Mouse (Mus musculus) myocyte (in vitro differentiated cells): ENCODE results near the gene Ctla2b. TPM values are rescaled to one million over a fixed set of nuclear protein-coding genes. Genes with fewer than 3 reads are reported as not detected.

Experiments
- H3K27me3 ChIP-seq: one replicate; pipeline ENCODE4 v1.6.1; 2011; ENCODE audit not compliant: control insufficient read depth, insufficient read depth, insufficient read length
- H3K36me3 ChIP-seq: one replicate; pipeline ENCODE4 v1.6.1; 2011; ENCODE audit not compliant: control insufficient read depth, insufficient read depth
- H3K4me2 ChIP-seq: one replicate; pipeline ENCODE4 v1.6.1; 2011; ENCODE audit warnings: low read depth, control low read depth
- H3K4me3 ChIP-seq: one replicate; pipeline ENCODE4 v1.5.1; 2011; ENCODE audit warnings: mild to moderate bottlenecking, control low read depth, moderate library complexity
- H3K79me2 ChIP-seq: one replicate; pipeline ENCODE4 v1.6.1; 2011; ENCODE audit not compliant: control insufficient read depth, insufficient read depth
- H3ac ChIP-seq: one replicate; pipeline ENCODE4 v1.6.1; 2011; ENCODE audit not compliant: control insufficient read depth, insufficient read length
- CEBPB ChIP-seq: IDR thresholded peaks from 2 replicates; pipeline ENCODE4 v1.6.1; 2011; ENCODE audit warnings: mild to moderate bottlenecking, moderate library complexity; ENCODE audit not compliant: poor library complexity, insufficient read depth, severe bottlenecking
- E2F4 ChIP-seq: IDR thresholded peaks from one replicate; pipeline ENCODE4 v1.6.1; 2011; ENCODE audit warnings: mild to moderate bottlenecking, control low read depth, moderate library complexity; ENCODE audit not compliant: insufficient read depth
- MAX ChIP-seq: IDR thresholded peaks from one replicate; pipeline ENCODE4 v1.6.1; 2011; ENCODE audit warnings: low read depth, mild to moderate bottlenecking, control low read depth
- MYOD1 ChIP-seq, 3 experiments: IDR thresholded peaks; one replicate each; pipeline ENCODE4 v1.6.1; 2011; ENCODE audit warnings: control low read depth in 2 of 3, low read depth in 2 of 3, mild to moderate bottlenecking in 2 of 3, moderate library complexity in 1 of 3; ENCODE audit not compliant: insufficient read length in 2 of 3, control insufficient read depth in 1 of 3
- MYOG ChIP-seq, 3 experiments: IDR thresholded peaks; one replicate each; pipeline ENCODE4 v1.6.1; 2011; ENCODE audit warnings: control low read depth in 2 of 3, low read depth in 2 of 3, mild to moderate bottlenecking in 2 of 3; ENCODE audit not compliant: insufficient read length in 2 of 3, control insufficient read depth in 1 of 3, insufficient read depth in 1 of 3
- POLR2A ChIP-seq: IDR thresholded peaks from one replicate; pipeline ENCODE4 v1.6.1; 2011; ENCODE audit warnings: low read depth, mild to moderate bottlenecking, control low read depth, moderate library complexity; ENCODE audit not compliant: insufficient read length
- POLR2AphosphoS2 ChIP-seq: IDR thresholded peaks from one replicate; pipeline ENCODE4 v1.6.1; 2011; ENCODE audit warnings: low read depth, control low read depth; ENCODE audit not compliant: insufficient read length
- REST ChIP-seq: IDR thresholded peaks from one replicate; pipeline ENCODE4 v1.6.1; 2011; ENCODE audit warnings: mild to moderate bottlenecking, control low read depth, moderate library complexity; ENCODE audit not compliant: insufficient read depth, insufficient read length
- SRF ChIP-seq: IDR thresholded peaks from one replicate; pipeline ENCODE4 v1.6.1; 2011; ENCODE audit warnings: low read depth; ENCODE audit not compliant: control insufficient read depth, insufficient read length
- TCF12 ChIP-seq: IDR thresholded peaks from one replicate; pipeline ENCODE4 v1.6.1; 2011; ENCODE audit warnings: mild to moderate bottlenecking, control low read depth; ENCODE audit not compliant: poor library complexity, insufficient read depth, severe bottlenecking
- TCF3 ChIP-seq: IDR thresholded peaks from one replicate; pipeline ENCODE4 v1.6.1; 2011; ENCODE audit warnings: low read depth, control low read depth; ENCODE audit not compliant: insufficient read length
- USF1 ChIP-seq: IDR thresholded peaks from one replicate; pipeline ENCODE4 v1.6.1; 2011; ENCODE audit warnings: low read depth, mild to moderate bottlenecking, control low read depth, moderate library complexity
- polyA plus RNA-seq: library from polyadenylated mRNA; unstranded; fragments of >200 nt; fragmentation: generic; extraction: Trizol; gene quantifications from one replicate; pipeline ENCODE4 v1.2.1, GENCODE M21; 2012; ENCODE audit warnings: missing spikeins

Gene Ctla2b
- polyA plus RNA-seq, 1 experiment, result 2.2 TPM

GRCm38 (mm10) chr13:60895406-60896160 lies 1.7 kb downstream of the Ctla2b start:
- no peak for TF ChIP-seq MAX
- Histone ChIP-seq H3K4me2 (no peak overlapping the region), H3K79me2 (no peaks in the 10 kb centered on the region), H3K27me3 (no peaks in the 10 kb centered on the region), H3ac (no peak overlapping the region), H3K36me3 (no peaks in the 10 kb centered on the region), H3K4me3 (no peak overlapping the region)

GRCm38 (mm10) chr13:60892301-60892700 lies 4.9 kb downstream of the Ctla2b start:
- no peaks in the 10 kb centered on the region for H3K27me3 ChIP-seq
- no peak overlapping the region for H3ac ChIP-seq
- no peak overlapping the region for H3K4me2 ChIP-seq
- H3K79me2 ChIP-seq, result no peaks in the 10 kb centered on the region
- H3K4me3 ChIP-seq, result no peak overlapping the region
- no peak for TF ChIP-seq POLR2A
- no peak for TF ChIP-seq MYOG (IDR thresholded peaks at IDR 0.05; ENCODE audit: control insufficient read depth in 1 of 3, insufficient read depth in 1 of 3, insufficient read length in 2 of 3, low read depth in 2 of 3)
- TF ChIP-seq USF1, result no peak
- TF ChIP-seq POLR2AphosphoS2, result no peak
- no peak for TF ChIP-seq REST
- no peak for TF ChIP-seq TCF3
- TF ChIP-seq CEBPB, result no peak
- no peak for TF ChIP-seq MAX
- TF ChIP-seq TCF12, result no peak
- TF ChIP-seq MYOD1 (IDR thresholded peaks at IDR 0.05; ENCODE audit: control insufficient read depth in 1 of 3, insufficient read length in 2 of 3, low read depth in 2 of 3), result no peak
- no peak for TF ChIP-seq SRF
- TF ChIP-seq E2F4, result no peak
- H3K36me3 ChIP-seq, result no peaks in the 10 kb centered on the region

- H3K36me3 ChIP-seq, result no peaks in the 10 kb centered on the region
- no peaks in the 10 kb centered on the region for H3K79me2 ChIP-seq
- H3K4me3 ChIP-seq, result no peak within 1 kb of the TSS
- no peak within 1 kb of the TSS for H3ac ChIP-seq
- no peaks in the 10 kb centered on the region for H3K27me3 ChIP-seq
- TF ChIP-seq MYOD1 (IDR thresholded peaks at IDR 0.05; ENCODE audit: control insufficient read depth in 1 of 3, insufficient read length in 2 of 3, low read depth in 2 of 3), result no peak
- TF ChIP-seq CEBPB, result no peak
- TF ChIP-seq TCF3, result no peak
- TF ChIP-seq POLR2A, result no peak
- TF ChIP-seq REST, result no peak
- no peak for TF ChIP-seq MYOG (IDR thresholded peaks at IDR 0.05; ENCODE audit: control insufficient read depth in 1 of 3, insufficient read depth in 1 of 3, insufficient read length in 2 of 3, low read depth in 2 of 3)
- no peak for TF ChIP-seq MAX
- TF ChIP-seq POLR2AphosphoS2, result no peak
- TF ChIP-seq SRF, result no peak
- no peak for TF ChIP-seq USF1
- TF ChIP-seq E2F4, result no peak
- no peak for TF ChIP-seq TCF12
- H3K4me2 ChIP-seq, result no peak within 1 kb of the TSS
Observed at GRCm38 (mm10) chr13:60864281-60864680, 33.0 kb downstream of the Ctla2b start, which contains the start of gene 4930486L24Rik. Gene 4930486L24Rik, minus strand, starts transcription at chr13:60864475.

GRCm38 (mm10) chr13:60848241-60849120 lies 48.8 kb downstream of the Ctla2b start:
- H3ac ChIP-seq, result no peak overlapping the region
- no peak for TF ChIP-seq TCF12
- no peak for TF ChIP-seq POLR2A

More at GRCm38 (mm10) chr13:60848241-60849120, 48.8 kb downstream of the Ctla2b start:
- H3K79me2 ChIP-seq, result no peaks in the 10 kb centered on the region
- H3K4me2 ChIP-seq, result no peak overlapping the region
- H3K4me3 ChIP-seq, result no peak overlapping the region
- H3K36me3 ChIP-seq, result no peaks in the 10 kb centered on the region
- H3K27me3 ChIP-seq, result no peaks in the 10 kb centered on the region

Other genes with a start within 250 kb of the Ctla2b start
- not detected for gene BC051665, start 111.1 kb downstream of the Ctla2b start, polyA plus RNA-seq
- not detected for gene Ctsll3, start 94.6 kb downstream of the Ctla2b start, polyA plus RNA-seq
- 0.29 TPM for gene 4930486L24Rik, start 33.0 kb downstream of the Ctla2b start, polyA plus RNA-seq
- gene Gm49392, start 553 bp downstream of the Ctla2b start, polyA plus RNA-seq, result 0.31 TPM
- not detected for gene Tpbpb, start 7.4 kb upstream of the Ctla2b start, polyA plus RNA-seq
- gene Gm49393, start 38.1 kb upstream of the Ctla2b start, polyA plus RNA-seq, result 0.44 TPM
- 0.76 TPM for gene Gm49391, start 39.1 kb upstream of the Ctla2b start, polyA plus RNA-seq
- 10.3 TPM for gene Ctla2a, start 39.2 kb upstream of the Ctla2b start, polyA plus RNA-seq
- gene Tpbpa, start 44.5 kb upstream of the Ctla2b start, polyA plus RNA-seq, result not detected
- not detected for gene Ctsj, start 108.5 kb upstream of the Ctla2b start, polyA plus RNA-seq
- gene Ctsq, start 143.2 kb upstream of the Ctla2b start, polyA plus RNA-seq, result not detected